Mouse (Mus musculus) gastrocnemius, adult 18-20 months (tissue): ENCODE measurements around the gene Paqr6. TPM values are rescaled to one million over a fixed set of nuclear protein-coding genes. Genes with fewer than 3 reads are reported as not detected.

Experiments used
- DNase-seq: peaks from one replicate; pipeline ENCODE4 v3.0.0; 2021; ENCODE audit warnings: low spot score
- long read RNA-seq, 2 experiments: library from polyadenylated mRNA; stranded (forward); transcript quantifications; one replicate each; pipeline ENCODE4 v2.0.0; 2021
- total RNA-seq, 2 experiments: library from RNA; stranded (reverse); gene quantifications; 2 replicates each; pipeline ENCODE4 v1.2.3; 2021

The Paqr6 gene
- under 1 TPM; 0.50 to 0.75 TPM for total RNA-seq
- long read RNA-seq, experiment 1, result 0 reads
- long read RNA-seq, experiment 2, partial matches to known transcripts, result 0 of 2 reads
- long read RNA-seq, experiment 2, other reads (novel, unspliced or antisense), result 2 of 2 reads

- peak; percentile 66 for DNase-seq
Observed at GRCm38 (mm10) chr3:88364337-88364736, at the start of gene Paqr6. Paqr6 (plus strand) TSS chr3:88364584.

GRCm38 (mm10) chr3:88324951-88325405 is 39.4 kb upstream of the Paqr6 start, which contains the start of gene Glmp:
Glmp (plus strand) TSS chr3:88325023.
- peak; percentile 67 for DNase-seq

DNA sequence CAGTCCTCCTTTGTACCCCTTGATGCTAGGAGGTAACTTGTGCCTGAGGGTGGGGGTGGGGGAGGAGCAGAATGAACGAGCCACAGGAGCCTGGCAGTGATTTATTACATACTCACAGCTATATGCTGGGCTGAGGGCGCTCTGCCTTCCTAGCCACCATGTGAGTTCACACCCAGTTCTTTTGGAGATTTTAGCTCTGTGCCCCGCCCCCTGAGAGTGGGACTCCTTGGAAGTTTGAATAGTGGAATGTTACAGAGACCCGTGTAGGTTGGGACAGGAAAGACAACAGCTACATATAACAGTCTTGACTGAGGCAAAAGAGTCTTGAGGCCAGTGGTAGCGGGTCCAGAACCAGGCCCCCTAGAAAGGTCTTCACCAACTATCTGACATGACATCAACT is 35.4 kb upstream of the Paqr6 start:
- no peak for DNase-seq

- DNase-seq, result peak; percentile 63
Observed at GRCm38 (mm10) chr3:88331282-88331681, 33.1 kb upstream of the Paqr6 start.

GRCm38 (mm10) chr3:88334029-88334658 is 30.2 kb upstream of the Paqr6 start:
- DNase-seq, result no peak

DNA sequence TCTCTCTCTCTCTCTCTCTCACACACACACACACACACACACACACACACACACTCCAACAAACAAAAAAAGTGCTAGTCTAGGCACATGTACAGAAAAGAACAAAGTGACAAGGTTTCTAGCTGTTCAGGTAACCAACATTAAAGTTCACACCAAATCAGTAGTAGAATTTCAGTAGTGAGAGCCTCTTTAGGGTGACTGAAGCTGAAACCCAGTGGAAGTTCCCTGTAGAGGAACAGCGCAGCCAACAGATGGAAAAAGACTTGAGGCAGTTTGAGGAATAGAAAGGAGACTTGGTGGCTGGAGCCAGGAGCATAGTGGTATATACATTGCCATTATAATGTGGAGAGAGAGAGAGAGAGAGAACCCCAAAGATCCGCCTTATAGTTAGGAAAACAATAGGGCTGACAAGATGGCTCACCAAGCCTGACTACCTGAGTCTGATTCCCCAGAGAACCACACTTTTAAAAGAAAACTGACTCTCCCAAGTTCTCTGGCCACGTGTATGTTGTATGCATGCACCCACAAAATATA is 29.4 kb upstream of the Paqr6 start:
- DNase-seq, result no peak

GRCm38 (mm10) chr3:88335436-88336053 is 28.8 kb upstream of the Paqr6 start:
- DNase-seq, result no peak

DNA sequence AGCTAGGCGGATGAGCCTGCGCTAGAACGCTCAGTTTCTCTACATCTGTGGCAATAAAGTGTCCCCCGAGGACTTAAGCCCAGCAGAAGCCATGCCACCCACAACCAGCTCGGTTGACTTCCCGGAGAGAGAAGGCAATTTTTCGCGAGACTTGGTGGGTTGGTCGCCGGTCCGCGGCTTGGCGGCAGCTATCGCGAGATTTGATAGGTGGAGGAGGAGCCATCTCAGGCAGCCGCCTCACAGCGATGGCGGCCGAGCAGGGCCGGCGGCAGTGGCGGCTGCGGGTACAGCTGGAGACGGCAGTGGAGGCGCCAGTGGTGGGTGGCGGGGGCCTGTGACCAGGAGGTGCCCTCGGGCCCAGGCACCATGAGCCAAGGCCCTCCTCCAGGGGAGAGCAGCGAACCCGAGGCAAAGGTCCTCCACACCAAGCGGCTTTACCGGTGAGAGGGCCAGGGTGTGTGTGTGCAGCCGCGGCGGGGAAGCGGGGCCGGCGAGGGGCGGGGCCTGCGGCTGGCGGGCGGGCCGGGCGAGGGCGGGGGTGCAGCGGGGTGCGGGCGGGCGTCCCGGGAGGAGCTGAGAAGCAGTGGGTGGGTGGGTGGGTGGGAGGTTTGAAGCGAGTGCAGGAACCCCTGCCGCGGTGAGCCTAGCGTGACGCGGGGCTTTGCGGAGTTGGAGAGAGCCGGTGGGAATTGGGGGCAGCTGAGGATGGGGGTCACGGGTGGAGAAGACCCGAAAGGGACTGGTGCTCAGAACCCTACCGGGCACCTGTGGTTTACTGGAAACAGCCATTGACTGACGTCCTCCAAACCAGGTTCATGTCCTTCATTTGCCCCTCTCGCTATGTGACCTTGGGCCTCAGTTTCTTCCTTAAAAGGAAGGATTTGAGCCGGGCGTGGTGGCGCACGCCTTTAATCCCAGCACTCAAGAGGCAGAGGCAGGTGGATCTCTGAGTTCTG is 28.0 kb upstream of the Paqr6 start, which contains the start of the genes Tmem79 and Smg5:
Tmem79 (minus strand) TSS at position 91 of the 956 bp plus-strand sequence.
Smg5 (plus strand) TSS at position 203 of the 956 bp plus-strand sequence.
- DNase-seq, result peak; percentile 97

GRCm38 (mm10) chr3:88337367-88338020 is 26.9 kb upstream of the Paqr6 start:
- no peak for DNase-seq

DNA sequence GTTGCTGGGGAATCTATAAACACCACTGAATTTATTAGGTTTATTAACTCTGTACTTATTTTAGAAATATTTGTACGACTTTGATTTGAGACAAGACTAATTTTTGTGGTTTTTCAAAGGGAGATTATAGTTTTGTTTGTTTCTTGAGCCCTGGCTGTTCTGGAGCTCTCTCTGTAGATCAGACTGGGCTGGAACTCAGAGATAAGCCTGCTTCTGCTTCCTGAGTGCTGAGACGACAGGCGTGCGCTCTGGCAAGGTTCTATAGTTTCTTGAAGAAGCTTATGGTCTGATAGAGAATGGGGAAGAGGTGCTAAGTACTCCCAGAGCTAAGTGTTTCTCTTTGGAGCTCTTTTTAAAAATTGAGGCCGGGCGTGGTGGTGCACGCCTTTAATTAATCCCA is 26.1 kb upstream of the Paqr6 start:
- no peak for DNase-seq

GRCm38 (mm10) chr3:88339006-88339405 is 25.4 kb upstream of the Paqr6 start:
- peak; percentile 35 for DNase-seq

- no peak for DNase-seq
Observed at GRCm38 (mm10) chr3:88350732-88351131, 13.7 kb upstream of the Paqr6 start.

- DNase-seq, result no peak
Observed at GRCm38 (mm10) chr3:88352907-88353306, 11.5 kb upstream of the Paqr6 start.

DNA sequence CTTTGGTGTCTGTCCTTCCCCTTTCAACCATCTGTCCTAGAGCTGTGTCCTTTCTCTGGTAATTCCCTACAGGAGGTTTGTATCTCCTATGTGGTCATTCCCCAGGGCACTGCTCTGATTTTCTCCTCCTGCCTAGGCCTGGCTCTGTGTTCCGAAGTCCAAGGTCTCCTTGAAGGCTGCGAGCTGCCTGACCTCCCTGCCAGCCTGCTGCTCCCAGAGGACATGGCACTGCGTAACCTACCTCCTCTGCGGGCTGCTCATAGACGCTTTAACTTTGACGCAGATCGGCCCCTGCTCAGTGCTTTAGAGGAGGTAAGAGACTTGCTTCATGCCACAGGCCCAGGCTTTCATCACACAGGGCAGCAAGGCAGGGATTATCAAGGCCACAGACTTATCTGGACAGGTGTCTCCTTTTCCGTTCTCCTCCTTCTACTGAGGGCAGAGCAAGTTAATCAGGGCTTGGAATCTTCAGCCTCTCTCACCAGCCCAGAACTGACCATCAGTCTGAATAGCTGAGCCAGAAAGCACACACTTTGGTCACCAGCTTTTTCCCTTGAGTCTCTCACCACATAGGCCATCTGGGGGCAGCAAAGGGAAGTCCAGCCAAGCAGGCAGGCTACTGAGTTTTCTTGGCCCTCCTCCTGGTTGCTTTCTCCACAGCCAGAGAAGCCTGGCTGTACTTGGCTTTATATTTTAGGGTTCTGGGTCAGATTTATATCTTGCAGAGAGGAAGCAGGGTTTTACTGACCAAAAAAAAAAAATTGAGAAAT is 9.8 kb upstream of the Paqr6 start:
- DNase-seq, result peak; percentile 51

GRCm38 (mm10) chr3:88359584-88359983 is 4.8 kb upstream of the Paqr6 start:
- no peak for DNase-seq

GRCm38 (mm10) chr3:88359989-88360388 is 4.4 kb upstream of the Paqr6 start:
- no peak for DNase-seq

- no peak for DNase-seq
Observed at GRCm38 (mm10) chr3:88361096-88361495, 3.3 kb upstream of the Paqr6 start.

- no peak for DNase-seq
Observed at GRCm38 (mm10) chr3:88361612-88362313, 2.6 kb upstream of the Paqr6 start.

- DNase-seq, result no peak
Observed at GRCm38 (mm10) chr3:88363700-88364099, 684 bp upstream of the Paqr6 start.
